Mouse (Mus musculus): ENCODE data around the gene Per1. TPM values are rescaled to one million over a fixed set of nuclear protein-coding genes. Genes with fewer than 3 reads are reported as not detected.

Per1 gene
- polyA plus RNA-seq, 1 experiment from 2014 or later, result 9.1 TPM

DNA sequence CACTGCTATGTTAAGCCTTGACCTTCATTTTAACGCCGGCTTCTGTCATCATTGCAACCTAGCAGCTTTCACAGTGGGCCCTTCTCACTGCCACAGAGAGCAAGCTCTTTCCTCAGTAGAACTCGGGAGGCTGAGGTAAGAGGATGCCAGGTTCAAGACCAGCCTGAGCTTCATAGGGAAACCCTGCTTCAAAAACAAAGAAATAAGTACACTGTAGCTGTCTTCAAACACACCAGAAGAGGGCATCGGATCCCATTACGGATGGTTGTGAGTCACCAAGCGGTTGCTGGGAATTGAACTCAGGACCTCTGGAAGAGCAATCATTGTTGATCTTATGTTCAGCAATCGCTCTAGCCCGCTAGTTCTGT, 14.2 kb upstream of the Per1 start:
- Histone ChIP-seq H3K27me3 (ENCODE audit: control insufficient read depth, insufficient read depth, low read length) (no peaks in the 10 kb centered on the region), H3K9ac (ENCODE audit: low read length) (no peak overlapping the region), H3K4me1 (ENCODE audit: control insufficient read depth, insufficient read depth, low read length) (no peaks in the 10 kb centered on the region), H3K27ac (replicated peaks; ENCODE audit: low read depth, low read length) (no peak overlapping the region), H3K36me3 (ENCODE audit: control insufficient read depth, insufficient read depth, low read length) (no peaks in the 10 kb centered on the region), H3K4me3 (ENCODE audit: low read depth, low read length) (no peak overlapping the region), H3K9me3 (ENCODE audit: control insufficient read depth, low read length) (no peaks in the 10 kb centered on the region), H3K4me2 (ENCODE audit: low read depth, severe bottlenecking) (no peak overlapping the region)
- ATAC-seq (ENCODE audit: insufficient number of reproducible peaks, low FRiP score, low TSS enrichment, low read depth), result no peak
- WGBS, result 85% methylated on average over 8 of the region's 8 CpGs
- no peak for DNase-seq (ENCODE audit: low spot score)

DNA sequence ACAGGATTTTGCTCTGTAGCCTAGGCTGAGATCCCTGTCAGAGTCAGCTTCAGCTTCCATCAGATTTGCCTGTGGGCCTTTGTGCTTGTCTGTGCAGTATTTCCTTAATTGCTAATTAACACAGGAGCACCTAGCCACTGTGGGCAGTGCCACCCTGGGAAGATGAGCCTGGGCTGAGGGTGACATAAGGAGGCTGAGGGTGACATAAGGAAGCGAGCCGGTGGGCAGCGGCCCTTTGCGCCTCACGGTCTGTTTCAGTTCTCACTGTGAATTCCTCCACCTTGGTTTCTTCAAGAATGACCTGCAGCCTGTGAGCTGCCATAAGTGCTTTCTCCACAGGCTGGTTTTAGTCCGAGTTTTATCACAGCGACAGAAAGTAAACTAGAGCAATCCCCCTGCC, 13.4 kb upstream of the Per1 start:
- no peak for DNase-seq (ENCODE audit: low spot score)

GRCm38 (mm10) chr11:69085608-69086007, 9.4 kb upstream of the Per1 start:
- ATAC-seq (ENCODE audit: insufficient number of reproducible peaks, low FRiP score, low TSS enrichment, low read depth), result no peak
- Histone ChIP-seq H3K4me3 (ENCODE audit: low read depth, low read length) (no peak overlapping the region), H3K27ac (replicated peaks; ENCODE audit: low read depth, low read length) (no peak overlapping the region; the same call in 1 of the 2 replicates), H3K36me3 (ENCODE audit: control insufficient read depth, insufficient read depth, low read length) (peaks cover 6% of the 10 kb centered on the region), H3K27me3 (ENCODE audit: control insufficient read depth, insufficient read depth, low read length) (no peaks in the 10 kb centered on the region), H3K4me1 (ENCODE audit: control insufficient read depth, insufficient read depth, low read length) (peaks cover 13% of the 10 kb centered on the region), H3K9me3 (ENCODE audit: control insufficient read depth, low read length) (no peaks in the 10 kb centered on the region), H3K4me2 (ENCODE audit: low read depth, severe bottlenecking) (no peak overlapping the region), H3K9ac (ENCODE audit: low read length) (no peak overlapping the region)
- 63% methylated on average over 6 of the region's 6 CpGs for WGBS
- no peak for DNase-seq (ENCODE audit: low spot score)

More for the DNA sequence above, 13.4 kb upstream of the Per1 start:
- Histone ChIP-seq H3K4me1 (ENCODE audit: control insufficient read depth, insufficient read depth, low read length) (no peaks in the 10 kb centered on the region), H3K27me3 (ENCODE audit: control insufficient read depth, insufficient read depth, low read length) (no peaks in the 10 kb centered on the region), H3K27ac (replicated peaks; ENCODE audit: low read depth, low read length) (no peak overlapping the region), H3K4me3 (ENCODE audit: low read depth, low read length) (no peak overlapping the region), H3K36me3 (ENCODE audit: control insufficient read depth, insufficient read depth, low read length) (no peaks in the 10 kb centered on the region), H3K9ac (ENCODE audit: low read length) (no peak overlapping the region), H3K9me3 (ENCODE audit: control insufficient read depth, low read length) (no peaks in the 10 kb centered on the region), H3K4me2 (ENCODE audit: low read depth, severe bottlenecking) (no peak overlapping the region)
- no peak for ATAC-seq (ENCODE audit: insufficient number of reproducible peaks, low FRiP score, low TSS enrichment, low read depth)
- 88% methylated on average over 7 of the region's 7 CpGs for WGBS

- ATAC-seq (ENCODE audit: insufficient number of reproducible peaks, low FRiP score, low TSS enrichment, low read depth), result no peak
- Histone ChIP-seq H3K27ac (replicated peaks; ENCODE audit: low read depth, low read length) (no peak overlapping the region), H3K4me3 (ENCODE audit: low read depth, low read length) (no peak overlapping the region), H3K4me1 (ENCODE audit: control insufficient read depth, insufficient read depth, low read length) (peaks cover 13% of the 10 kb centered on the region), H3K9ac (ENCODE audit: low read length) (no peak overlapping the region), H3K27me3 (ENCODE audit: control insufficient read depth, insufficient read depth, low read length) (no peaks in the 10 kb centered on the region), H3K4me2 (ENCODE audit: low read depth, severe bottlenecking) (no peak overlapping the region), H3K36me3 (ENCODE audit: control insufficient read depth, insufficient read depth, low read length) (peaks cover 8% of the 10 kb centered on the region), H3K9me3 (ENCODE audit: control insufficient read depth, low read length) (no peaks in the 10 kb centered on the region)
- WGBS, result 60% methylated on average over 6 of the region's 6 CpGs
- no peak for DNase-seq (ENCODE audit: low spot score)
Observed at GRCm38 (mm10) chr11:69086390-69086789, 8.6 kb upstream of the Per1 start.

DNA sequence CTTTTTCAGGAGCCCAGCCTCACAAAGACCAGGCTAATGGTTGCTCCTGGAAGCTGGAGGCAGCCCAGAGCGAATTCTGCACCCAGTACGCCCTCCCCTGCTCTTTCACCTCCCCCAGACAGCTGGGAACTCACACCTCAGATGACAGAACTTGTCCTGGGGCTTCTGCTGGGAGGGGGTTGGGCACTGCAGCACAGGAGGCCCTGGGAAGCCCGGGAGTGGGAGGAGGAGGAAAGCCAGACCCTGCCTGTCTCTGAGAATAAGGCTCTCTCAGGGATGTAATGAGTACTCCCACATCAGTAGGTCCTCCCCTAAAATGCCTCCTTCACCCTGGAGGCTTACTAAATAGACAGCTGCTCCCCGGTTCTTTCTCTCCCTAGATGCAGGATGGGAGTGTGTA, 7.9 kb upstream of the Per1 start:
- no peaks in the 10 kb centered on the region for H3K9me3 ChIP-seq (ENCODE audit: control insufficient read depth, low read length)
- DNase-seq (ENCODE audit: low spot score) (no peak), ATAC-seq (ENCODE audit: insufficient number of reproducible peaks, low FRiP score, low TSS enrichment, low read depth) (no peak)
- H3K4me1 ChIP-seq (ENCODE audit: control insufficient read depth, insufficient read depth, low read length), result peaks cover 13% of the 10 kb centered on the region
- WGBS, result 25% methylated on average over 4 of the region's 4 CpGs
- H3K27me3 ChIP-seq (ENCODE audit: control insufficient read depth, insufficient read depth, low read length), result no peaks in the 10 kb centered on the region
- peaks cover 8% of the 10 kb centered on the region for H3K36me3 ChIP-seq (ENCODE audit: control insufficient read depth, insufficient read depth, low read length)
- H3K9ac ChIP-seq (ENCODE audit: low read length), result 0 out of 2 replicates have a peak overlapping the region, but pooled peaks have one; percentile 7
- H3K27ac ChIP-seq (replicated peaks; ENCODE audit: low read depth, low read length), result no peak overlapping the region
- no peak overlapping the region; the same call in 1 of the 2 replicates for H3K4me2 ChIP-seq (ENCODE audit: low read depth, severe bottlenecking)
- H3K4me3 ChIP-seq (ENCODE audit: low read depth, low read length), result 0 out of 2 replicates have a peak overlapping the region, but pooled peaks have one; percentile 5

DNA sequence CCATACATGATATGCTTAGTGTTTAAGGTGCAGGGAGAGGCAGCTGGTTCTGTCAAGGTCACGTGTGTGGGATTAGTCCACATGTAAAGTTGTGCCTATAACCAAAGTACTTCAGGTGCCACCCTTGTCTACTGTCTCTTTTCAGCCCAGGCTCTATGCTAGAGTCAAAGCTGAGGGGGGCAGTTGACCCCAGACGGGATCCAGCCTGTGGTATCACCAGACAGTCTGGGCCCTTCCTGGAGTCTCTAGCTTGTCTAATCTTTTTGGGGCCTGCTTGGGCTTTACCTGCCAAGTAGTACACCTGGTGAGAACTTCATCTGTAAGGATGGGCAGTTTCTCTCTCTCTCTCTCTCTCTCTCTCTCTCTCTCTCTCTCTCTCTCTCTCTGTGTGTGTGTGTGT, 7.4 kb upstream of the Per1 start:
- DNase-seq (ENCODE audit: low spot score) (no peak), ATAC-seq (ENCODE audit: insufficient number of reproducible peaks, low FRiP score, low TSS enrichment, low read depth) (no peak)
- no peak overlapping the region for H3K9ac ChIP-seq (ENCODE audit: low read length)
- peaks cover 13% of the 10 kb centered on the region for H3K4me1 ChIP-seq (ENCODE audit: control insufficient read depth, insufficient read depth, low read length)
- H3K27ac ChIP-seq (replicated peaks; ENCODE audit: low read depth, low read length), result no peak overlapping the region
- H3K9me3 ChIP-seq (ENCODE audit: control insufficient read depth, low read length), result no peaks in the 10 kb centered on the region
- H3K27me3 ChIP-seq (ENCODE audit: control insufficient read depth, insufficient read depth, low read length), result no peaks in the 10 kb centered on the region
- H3K4me3 ChIP-seq (ENCODE audit: low read depth, low read length), result no peak overlapping the region; the same call in 1 of the 2 replicates
- H3K36me3 ChIP-seq (ENCODE audit: control insufficient read depth, insufficient read depth, low read length), result peaks cover 8% of the 10 kb centered on the region
- peak overlapping the region; percentile 92; the same call in 1 of the 2 replicates for H3K4me2 ChIP-seq (ENCODE audit: low read depth, severe bottlenecking)
- WGBS, result 70% methylated on average over 2 of the region's 2 CpGs

- no peaks in the 10 kb centered on the region for H3K27me3 ChIP-seq (ENCODE audit: control insufficient read depth, insufficient read depth, low read length)
- H3K4me1 ChIP-seq (ENCODE audit: control insufficient read depth, insufficient read depth, low read length), result peaks cover 13% of the 10 kb centered on the region
- WGBS, result 1% methylated on average over 55 of the region's 67 CpGs
Observed at GRCm38 (mm10) chr11:69088103-69088855, 6.7 kb upstream of the Per1 start, which contains the start of gene Vamp2. Gene Vamp2 (plus strand): TSS chr11:69088490.

GRCm38 (mm10) chr11:69088856-69089615, 6.0 kb upstream of the Per1 start:
- H3K27ac ChIP-seq (replicated peaks; ENCODE audit: low read depth, low read length), result peak overlapping the region; percentile 72
- H3K9ac ChIP-seq (ENCODE audit: low read length), result peak overlapping the region; percentile 98
- H3K27me3 ChIP-seq (ENCODE audit: control insufficient read depth, insufficient read depth, low read length), result no peaks in the 10 kb centered on the region
- H3K4me3 ChIP-seq (ENCODE audit: low read depth, low read length), result peak overlapping the region; percentile 100
- peaks cover 13% of the 10 kb centered on the region for H3K4me1 ChIP-seq (ENCODE audit: control insufficient read depth, insufficient read depth, low read length)
- peaks cover 8% of the 10 kb centered on the region for H3K36me3 ChIP-seq (ENCODE audit: control insufficient read depth, insufficient read depth, low read length)
- peak overlapping the region; percentile 92 for H3K4me2 ChIP-seq (ENCODE audit: low read depth, severe bottlenecking)
- DNase-seq (ENCODE audit: low spot score) (no peak), ATAC-seq (ENCODE audit: insufficient number of reproducible peaks, low FRiP score, low TSS enrichment, low read depth) (0 out of 2 replicates have a peak, but pooled peaks have one; percentile 26)
- WGBS, result 12% methylated on average over 25 of the region's 25 CpGs
- H3K9me3 ChIP-seq (ENCODE audit: control insufficient read depth, low read length), result no peaks in the 10 kb centered on the region

More at GRCm38 (mm10) chr11:69088103-69088855, 6.7 kb upstream of the Per1 start, which contains the start of gene Vamp2:
- DNase-seq (ENCODE audit: low spot score), result peak; percentile 95
- H3K9me3 ChIP-seq (ENCODE audit: control insufficient read depth, low read length), result no peaks in the 10 kb centered on the region
- peak within 1 kb of the TSS; percentile 100 for H3K4me3 ChIP-seq (ENCODE audit: low read depth, low read length)
- peak within 1 kb of the TSS; percentile 98 for H3K9ac ChIP-seq (ENCODE audit: low read length)
- peak within 1 kb of the TSS; percentile 72 for H3K27ac ChIP-seq (replicated peaks; ENCODE audit: low read depth, low read length)
- H3K36me3 ChIP-seq (ENCODE audit: control insufficient read depth, insufficient read depth, low read length), result peaks cover 8% of the 10 kb centered on the region
- peak within 1 kb of the TSS; percentile 92 for H3K4me2 ChIP-seq (ENCODE audit: low read depth, severe bottlenecking)
- ATAC-seq (ENCODE audit: insufficient number of reproducible peaks, low FRiP score, low TSS enrichment, low read depth), result peak; percentile 76
